Mouse (Mus musculus): ENCODE data around the gene Siae. TPM values are rescaled to one million over a fixed set of nuclear protein-coding genes. Genes with fewer than 3 reads are reported as not detected.

Gene Siae
- total and polyA plus RNA-seq, 2 experiments = 17.4 to 27.5 TPM

DNA sequence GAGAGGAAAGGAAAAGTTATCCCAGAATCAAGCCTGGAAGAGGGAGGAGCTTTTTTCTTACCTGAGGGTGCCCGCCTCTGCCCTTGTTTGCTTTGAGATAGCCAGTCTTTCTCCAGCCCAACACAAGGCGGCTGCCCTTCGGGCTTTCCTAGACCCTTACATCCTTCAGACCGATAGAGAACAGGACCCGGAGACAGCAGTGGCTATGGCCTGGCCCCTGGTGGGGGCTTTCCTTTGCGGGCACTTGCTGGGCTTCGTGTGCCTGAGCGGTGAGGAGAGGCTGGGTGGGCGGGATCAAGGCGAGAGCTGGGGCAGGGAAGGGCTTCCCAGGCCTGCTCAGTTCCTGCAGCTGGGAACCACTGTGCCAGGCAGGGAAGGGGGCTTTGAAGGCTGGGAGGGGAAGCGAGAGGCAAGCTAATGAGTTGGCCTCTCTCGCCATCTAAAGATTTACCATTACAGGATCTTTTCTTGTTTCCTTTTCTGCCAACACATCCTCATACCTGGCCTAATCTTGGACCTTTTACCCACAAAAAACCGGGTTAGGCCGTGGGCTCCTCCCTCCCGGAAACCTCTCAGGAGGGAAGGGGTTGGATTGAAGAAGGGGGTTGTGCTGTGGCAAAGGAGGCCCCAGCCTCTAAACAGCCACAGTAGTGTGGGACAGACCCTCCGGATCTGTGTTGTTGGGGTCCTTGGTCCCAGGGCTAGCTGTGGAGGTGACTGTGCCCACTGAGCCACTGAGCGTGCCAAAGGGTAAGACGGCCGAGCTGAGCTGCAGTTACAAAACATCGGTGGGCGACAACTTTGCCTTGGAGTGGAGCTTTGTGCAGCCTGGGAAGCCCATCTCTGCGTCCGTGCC lies 16.1 kb upstream of the Siae start, which contains the start of gene Vsig2:
Gene Vsig2 (plus strand): TSS at position 86 of the 856 bp plus-strand sequence.
- Histone ChIP-seq H3K79me2 (ENCODE audit: control insufficient read depth, insufficient read depth, low read length) (no peaks in the 10 kb centered on the region), H3K4me3 (ENCODE audit: insufficient read depth, low read depth, low read length) (no peak within 1 kb of the TSS), H3K36me3 (ENCODE audit: control insufficient read depth, insufficient read depth, low read length) (no peaks in the 10 kb centered on the region), H3K4me1 (ENCODE audit: control insufficient read depth, insufficient read depth, low read length) (peaks cover 2% of the 10 kb centered on the region; the same call in 1 of the 2 replicates), H3K27me3 (ENCODE audit: control insufficient read depth, insufficient read depth, low read length) (no peaks in the 10 kb centered on the region), H3K9ac (ENCODE audit: low read depth, low read length) (no peak within 1 kb of the TSS), H3K27ac (replicated peaks; ENCODE audit: insufficient read depth, low read depth, low read length) (no peak within 1 kb of the TSS)
- 63% methylated on average over 23 of the region's 23 CpGs for WGBS
- TF ChIP-seq POLR2A (IDR thresholded peaks at IDR 0.05; ENCODE audit: extremely low read depth, insufficient read depth, low read length) = no peak
- no peak for TF ChIP-seq CTCF (IDR thresholded peaks at IDR 0.05; ENCODE audit: low read depth, low read length)
- no peak for DNase-seq (ENCODE audit: extremely low read depth, low read depth, low spot score)

DNA sequence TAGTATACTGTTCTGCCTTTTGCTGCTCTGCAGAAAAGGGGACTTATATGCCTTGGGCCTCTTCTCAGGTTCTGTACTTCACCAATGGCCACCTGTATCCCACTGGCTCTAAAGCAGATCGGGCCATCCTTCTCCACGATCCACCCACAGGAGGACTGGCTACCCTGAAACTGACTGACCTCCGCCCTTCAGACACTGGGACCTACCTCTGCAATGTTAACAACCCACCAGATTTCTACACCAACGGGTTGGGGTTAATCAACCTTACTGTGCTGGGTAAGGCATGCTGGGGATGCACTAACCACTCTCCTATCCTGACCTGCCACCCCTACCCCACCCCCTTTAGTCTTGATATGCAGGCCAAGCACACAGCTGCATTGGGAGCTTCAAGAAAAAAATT lies 15.3 kb upstream of the Siae start:
- H3K36me3 ChIP-seq (ENCODE audit: control insufficient read depth, insufficient read depth, low read length) = no peaks in the 10 kb centered on the region
- no peak for DNase-seq (ENCODE audit: extremely low read depth, low read depth, low spot score)
- H3K27ac ChIP-seq (replicated peaks; ENCODE audit: insufficient read depth, low read depth, low read length) = no peak overlapping the region
- WGBS = 81% methylated on average over 4 of the region's 4 CpGs
- no peak overlapping the region for H3K9ac ChIP-seq (ENCODE audit: low read depth, low read length)
- H3K79me2 ChIP-seq (ENCODE audit: control insufficient read depth, insufficient read depth, low read length) = no peaks in the 10 kb centered on the region
- no peak for TF ChIP-seq CTCF (IDR thresholded peaks at IDR 0.05; ENCODE audit: low read depth, low read length)
- TF ChIP-seq POLR2A (IDR thresholded peaks at IDR 0.05; ENCODE audit: extremely low read depth, insufficient read depth, low read length) = no peak
- H3K4me1 ChIP-seq (ENCODE audit: control insufficient read depth, insufficient read depth, low read length) = peaks cover 4% of the 10 kb centered on the region; the same call in 1 of the 2 replicates
- no peak overlapping the region for H3K4me3 ChIP-seq (ENCODE audit: insufficient read depth, low read depth, low read length)
- no peaks in the 10 kb centered on the region for H3K27me3 ChIP-seq (ENCODE audit: control insufficient read depth, insufficient read depth, low read length)

DNA sequence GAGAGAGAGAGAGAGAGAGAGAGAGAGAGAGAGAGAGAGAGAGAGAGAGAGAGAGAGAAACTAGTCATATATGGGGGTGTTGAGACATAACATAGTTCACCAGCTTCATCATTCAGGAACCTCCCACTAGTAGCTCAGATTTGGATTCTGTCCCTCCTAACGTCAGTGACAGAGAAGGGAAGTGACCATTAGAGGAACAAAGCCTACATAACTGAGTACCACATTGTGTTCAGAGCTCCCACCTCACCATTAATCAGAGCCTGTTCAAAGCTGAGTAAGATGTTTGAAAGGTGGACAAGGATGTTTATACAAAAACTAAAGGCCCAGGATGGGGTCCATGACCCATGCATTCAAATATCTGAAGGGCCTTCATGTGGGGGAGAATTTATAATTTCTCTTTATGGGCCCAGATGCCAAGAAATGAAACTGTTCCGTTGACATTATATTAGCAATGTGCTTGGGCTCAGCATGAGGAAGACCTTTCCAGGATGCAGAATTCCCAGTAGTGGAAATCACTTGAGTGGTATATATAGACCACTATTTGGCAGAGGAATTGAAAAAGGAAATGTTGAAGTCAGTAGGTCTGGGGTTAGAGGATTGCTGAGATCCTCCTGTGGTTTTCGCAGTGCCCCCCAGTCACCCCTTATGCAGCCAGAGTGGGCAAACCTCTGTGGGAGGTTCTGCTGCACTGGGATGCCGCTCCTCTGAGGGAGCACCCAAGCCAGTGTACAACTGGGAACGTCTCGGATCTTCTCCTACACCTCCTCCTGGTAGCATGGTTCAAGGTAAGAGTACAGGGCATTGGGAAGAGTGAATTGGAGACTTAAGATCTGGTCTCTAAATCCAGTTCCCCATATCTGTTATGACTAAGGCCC lies 14.6 kb upstream of the Siae start:
- H3K36me3 ChIP-seq (ENCODE audit: control insufficient read depth, insufficient read depth, low read length) = no peaks in the 10 kb centered on the region
- H3K4me1 ChIP-seq (ENCODE audit: control insufficient read depth, insufficient read depth, low read length) = peaks cover 8% of the 10 kb centered on the region
- H3K27me3 ChIP-seq (ENCODE audit: control insufficient read depth, insufficient read depth, low read length) = no peaks in the 10 kb centered on the region
- whole genome bisulfite sequencing = 79% methylated on average over 6 of the region's 6 CpGs
- H3K4me3 ChIP-seq (ENCODE audit: insufficient read depth, low read depth, low read length) = no peak overlapping the region
- TF ChIP-seq CTCF (IDR thresholded peaks at IDR 0.05; ENCODE audit: low read depth, low read length) (no peak), POLR2A (IDR thresholded peaks at IDR 0.05; ENCODE audit: extremely low read depth, insufficient read depth, low read length) (no peak)
- no peak overlapping the region for H3K9ac ChIP-seq (ENCODE audit: low read depth, low read length)
- H3K27ac ChIP-seq (replicated peaks; ENCODE audit: insufficient read depth, low read depth, low read length) = peak overlapping the region; percentile 25; the same call in 1 of the 2 replicates
- no peaks in the 10 kb centered on the region for H3K79me2 ChIP-seq (ENCODE audit: control insufficient read depth, insufficient read depth, low read length)
- no peak for DNase-seq (ENCODE audit: extremely low read depth, low read depth, low spot score)

GRCm38 (mm10) chr9:37541851-37542642 lies 13.5 kb upstream of the Siae start:
- WGBS = 73% methylated on average over 7 of the region's 7 CpGs
- Histone ChIP-seq H3K36me3 (ENCODE audit: control insufficient read depth, insufficient read depth, low read length) (no peaks in the 10 kb centered on the region), H3K79me2 (ENCODE audit: control insufficient read depth, insufficient read depth, low read length) (no peaks in the 10 kb centered on the region), H3K27ac (replicated peaks; ENCODE audit: insufficient read depth, low read depth, low read length) (no peak overlapping the region), H3K4me1 (ENCODE audit: control insufficient read depth, insufficient read depth, low read length) (peaks cover 8% of the 10 kb centered on the region), H3K27me3 (ENCODE audit: control insufficient read depth, insufficient read depth, low read length) (no peaks in the 10 kb centered on the region), H3K9ac (ENCODE audit: low read depth, low read length) (no peak overlapping the region), H3K4me3 (ENCODE audit: insufficient read depth, low read depth, low read length) (no peak overlapping the region)
- DNase-seq (ENCODE audit: extremely low read depth, low read depth, low spot score) = no peak
- TF ChIP-seq POLR2A (IDR thresholded peaks at IDR 0.05; ENCODE audit: extremely low read depth, insufficient read depth, low read length) = no peak
- no peak for TF ChIP-seq CTCF (IDR thresholded peaks at IDR 0.05; ENCODE audit: low read depth, low read length)

- H3K27ac ChIP-seq (replicated peaks; ENCODE audit: insufficient read depth, low read depth, low read length) = no peak overlapping the region
- WGBS = 33% methylated on average over 12 of the region's 12 CpGs
Measured at GRCm38 (mm10) chr9:37543869-37544440, 11.5 kb upstream of the Siae start.

More at GRCm38 (mm10) chr9:37543869-37544440, 11.5 kb upstream of the Siae start:
- no peak overlapping the region; the same call in 1 of the 2 replicates for H3K4me3 ChIP-seq (ENCODE audit: insufficient read depth, low read depth, low read length)
- no peaks in the 10 kb centered on the region for H3K27me3 ChIP-seq (ENCODE audit: control insufficient read depth, insufficient read depth, low read length)
- H3K4me1 ChIP-seq (ENCODE audit: control insufficient read depth, insufficient read depth, low read length) = peaks cover 8% of the 10 kb centered on the region
- no peaks in the 10 kb centered on the region for H3K79me2 ChIP-seq (ENCODE audit: control insufficient read depth, insufficient read depth, low read length)
- peak; percentile 6 for DNase-seq (ENCODE audit: extremely low read depth, low read depth, low spot score)
- no peaks in the 10 kb centered on the region for H3K36me3 ChIP-seq (ENCODE audit: control insufficient read depth, insufficient read depth, low read length)
- H3K9ac ChIP-seq (ENCODE audit: low read depth, low read length) = no peak overlapping the region
- TF ChIP-seq POLR2A (IDR thresholded peaks at IDR 0.05; ENCODE audit: extremely low read depth, insufficient read depth, low read length) = no peak
- no peak for TF ChIP-seq CTCF (IDR thresholded peaks at IDR 0.05; ENCODE audit: low read depth, low read length)

All from liver, adult 2 months (tissue).